Mouse (Mus musculus): Measurements from ENCODE around the gene Olfr1245.
"Not testable (repeated sequence)": the region's sequence is repeated elsewhere in the genome, so short reads cannot be mapped to it uniquely, and the experiment has no call there.

Gene Olfr1245

GRCm38 (mm10) chr2:89578347-89578746 is at the start of gene Olfr1245:
Gene Olfr1245, minus strand, starts transcription at chr2:89578447.
- DNase-seq (ENCODE audit: low spot score in 2 of 2) = no peak

- not testable (repeated sequence) for DNase-seq (ENCODE audit: low spot score in 2 of 2)
Observed at GRCm38 (mm10) chr2:89618145-89618544, 39.9 kb upstream of the Olfr1245 start, which contains the start of gene Olfr1248. Gene Olfr1248, minus strand, starts transcription at chr2:89618245.

- no peak for DNase-seq (ENCODE audit: low spot score in 2 of 2)
Observed at GRCm38 (mm10) chr2:89614030-89614429, 35.8 kb upstream of the Olfr1245 start, which contains the start of gene Olfr1247. Gene Olfr1247, minus strand, starts transcription at chr2:89614130.

GRCm38 (mm10) chr2:89593057-89593456 is 14.8 kb upstream of the Olfr1245 start, which contains the start of gene Olfr1246:
Gene Olfr1246, minus strand, starts transcription at chr2:89593157.
- DNase-seq (ENCODE audit: low spot score in 2 of 2) = no peak

GRCm38 (mm10) chr2:89562706-89563105 is 15.5 kb downstream of the Olfr1245 start:
- not testable (repeated sequence) for DNase-seq (ENCODE audit: low spot score in 2 of 2)

- no peak for DNase-seq (ENCODE audit: low spot score in 2 of 2)
Observed at GRCm38 (mm10) chr2:89544516-89544915, 33.7 kb downstream of the Olfr1245 start.

- no peak for DNase-seq (ENCODE audit: low spot score in 2 of 2)
Observed at GRCm38 (mm10) chr2:89539923-89540322, 38.3 kb downstream of the Olfr1245 start.

- no peak for DNase-seq (ENCODE audit: low spot score in 2 of 2)
Observed at GRCm38 (mm10) chr2:89531387-89531786, 46.9 kb downstream of the Olfr1245 start, which contains the start of gene Olfr1243. Gene Olfr1243, minus strand, starts transcription at chr2:89531487.
